Mouse (Mus musculus): ENCODE results near the gene P2rx1.

P2rx1 gene

DNA sequence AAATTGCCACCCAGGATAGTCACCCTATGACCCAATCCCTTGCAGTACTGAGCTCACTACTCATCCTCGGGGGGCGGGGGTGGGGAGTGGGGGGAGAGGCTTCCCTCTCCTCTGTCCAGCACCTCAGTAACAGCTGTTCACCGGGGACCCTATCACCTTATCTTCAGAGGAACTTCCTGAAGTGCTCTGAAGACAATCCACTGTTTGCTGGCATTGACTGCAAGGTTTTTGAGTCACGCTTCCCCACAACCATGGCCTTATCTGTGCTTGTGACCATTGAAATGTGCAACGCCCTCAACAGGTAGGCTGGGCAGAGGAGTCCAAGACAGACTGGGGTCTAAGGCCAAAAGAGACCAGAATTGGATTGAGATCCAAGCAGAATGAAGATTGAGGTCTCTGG, 11.1 kb upstream of the P2rx1 start:
- DNase-seq (ENCODE audit: low read depth, low spot score) = no peak

- no peak for DNase-seq (ENCODE audit: low read depth, low spot score)
These were observed 9.9 kb upstream of the P2rx1 start for GRCm38 (mm10) chr11:72989044-72989443.

DNA sequence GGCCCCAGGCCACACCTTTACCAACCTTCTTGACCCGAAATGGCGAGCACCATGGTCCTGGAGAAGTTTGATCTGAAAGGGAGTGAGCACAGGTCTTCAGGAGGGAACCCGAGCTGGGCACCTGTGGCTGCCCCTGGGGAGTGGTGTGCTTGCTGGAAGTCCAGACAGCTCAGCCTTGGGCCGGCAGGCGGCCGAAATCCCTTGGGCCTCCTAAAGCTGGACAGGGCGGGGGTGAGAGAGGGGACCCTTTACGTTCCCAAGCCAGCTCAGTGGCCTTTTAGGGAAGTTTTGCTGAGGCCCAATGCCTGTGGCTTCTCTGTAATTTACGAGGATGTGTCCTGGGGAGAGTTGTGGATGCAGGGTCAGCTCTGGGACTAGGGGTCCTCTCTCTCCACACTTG, 8.2 kb upstream of the P2rx1 start:
- no peak for DNase-seq (ENCODE audit: low read depth, low spot score)

- no peak for DNase-seq (ENCODE audit: low read depth, low spot score)
These were observed 6.9 kb upstream of the P2rx1 start for GRCm38 (mm10) chr11:72991961-72992360.

GRCm38 (mm10) chr11:72996346-72996745, 2.6 kb upstream of the P2rx1 start:
- DNase-seq (ENCODE audit: low read depth, low spot score) = no peak

DNA sequence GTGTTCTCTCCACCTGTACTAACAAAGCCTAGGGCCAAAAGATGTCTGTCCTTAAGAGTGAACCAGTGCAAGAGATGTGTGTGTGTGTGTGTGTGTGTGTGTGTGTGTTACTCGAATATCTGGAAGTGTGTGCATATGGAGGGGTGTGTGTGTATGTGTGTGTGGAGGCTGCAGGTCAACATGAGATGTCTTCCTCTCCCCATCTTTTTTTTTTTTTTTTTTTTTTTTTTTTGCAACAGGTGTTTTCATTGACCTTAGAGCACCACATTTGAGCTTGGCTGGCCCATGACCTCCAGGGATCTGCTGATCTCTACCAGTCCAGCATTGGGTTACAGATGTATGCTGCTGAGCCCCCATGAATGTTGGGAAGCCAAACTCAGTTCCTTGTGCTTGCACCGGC, 2.1 kb upstream of the P2rx1 start:
- DNase-seq (ENCODE audit: low read depth, low spot score) = no peak

DNA sequence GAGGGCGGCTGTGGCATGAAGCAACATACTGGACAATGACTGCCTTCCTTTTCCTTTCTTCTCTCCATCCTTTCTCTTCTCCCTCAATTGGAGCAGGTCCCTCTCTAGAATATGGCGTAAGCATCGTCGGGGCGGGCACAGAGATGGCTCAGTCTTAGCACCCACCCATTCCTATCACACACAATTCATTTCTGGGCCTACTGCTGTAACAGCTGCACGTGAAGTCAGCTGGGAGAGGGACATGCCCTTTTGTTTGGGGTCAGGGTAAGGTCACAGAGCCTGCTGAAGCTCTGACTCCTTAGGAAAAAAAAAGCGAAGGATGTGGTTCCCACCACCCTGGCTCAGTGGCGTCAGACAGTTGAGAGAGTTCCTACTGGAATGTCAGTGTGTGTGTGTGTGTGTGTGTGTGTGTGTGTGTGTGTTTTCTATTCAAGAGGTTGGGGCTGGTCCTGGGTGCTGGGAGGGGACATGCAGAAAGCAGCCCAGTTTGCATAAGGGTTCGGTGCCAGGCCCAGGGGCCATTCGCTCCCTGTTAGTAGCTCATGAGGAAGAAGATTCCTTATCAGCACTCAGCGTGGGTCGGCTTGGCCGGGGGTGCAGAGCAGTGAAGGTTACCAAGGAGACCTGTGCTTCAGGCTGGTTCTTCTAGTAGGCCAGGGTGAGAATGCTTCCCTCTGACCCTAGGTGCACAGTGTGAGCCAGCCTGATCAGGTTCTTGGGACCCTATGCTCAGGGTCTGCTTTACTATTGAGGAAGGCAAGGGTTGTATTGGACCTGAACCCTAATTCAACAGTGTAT, 1.2 kb upstream of the P2rx1 start:
- no peak for DNase-seq (ENCODE audit: low read depth, low spot score)

GRCm38 (mm10) chr11:73001029-73001428, 2.1 kb downstream of the P2rx1 start:
- DNase-seq (ENCODE audit: low read depth, low spot score) = no peak

- DNase-seq (ENCODE audit: low read depth, low spot score) = peak; percentile 76
These were observed 7.5 kb downstream of the P2rx1 start for GRCm38 (mm10) chr11:73006377-73006776.

DNA sequence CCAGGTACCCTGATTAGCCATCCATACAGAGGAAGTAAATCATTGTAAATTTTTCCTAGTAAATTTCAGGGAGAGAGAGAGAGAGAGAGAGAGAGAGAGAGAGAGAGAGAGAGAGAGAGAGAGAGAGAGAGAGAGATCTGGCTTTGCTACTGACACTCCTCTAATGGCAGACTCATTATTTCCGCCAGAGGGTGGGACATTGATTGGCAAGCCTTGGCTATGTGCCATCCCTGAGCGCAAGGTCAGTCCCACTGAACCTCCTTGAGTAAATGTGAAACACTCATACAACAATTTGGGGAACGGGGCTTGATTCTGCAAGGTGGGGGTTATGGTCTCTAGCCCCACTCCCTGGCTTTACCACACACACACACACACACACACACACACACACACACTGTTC, 8.2 kb downstream of the P2rx1 start:
- DNase-seq (ENCODE audit: low read depth, low spot score) = no peak

DNA sequence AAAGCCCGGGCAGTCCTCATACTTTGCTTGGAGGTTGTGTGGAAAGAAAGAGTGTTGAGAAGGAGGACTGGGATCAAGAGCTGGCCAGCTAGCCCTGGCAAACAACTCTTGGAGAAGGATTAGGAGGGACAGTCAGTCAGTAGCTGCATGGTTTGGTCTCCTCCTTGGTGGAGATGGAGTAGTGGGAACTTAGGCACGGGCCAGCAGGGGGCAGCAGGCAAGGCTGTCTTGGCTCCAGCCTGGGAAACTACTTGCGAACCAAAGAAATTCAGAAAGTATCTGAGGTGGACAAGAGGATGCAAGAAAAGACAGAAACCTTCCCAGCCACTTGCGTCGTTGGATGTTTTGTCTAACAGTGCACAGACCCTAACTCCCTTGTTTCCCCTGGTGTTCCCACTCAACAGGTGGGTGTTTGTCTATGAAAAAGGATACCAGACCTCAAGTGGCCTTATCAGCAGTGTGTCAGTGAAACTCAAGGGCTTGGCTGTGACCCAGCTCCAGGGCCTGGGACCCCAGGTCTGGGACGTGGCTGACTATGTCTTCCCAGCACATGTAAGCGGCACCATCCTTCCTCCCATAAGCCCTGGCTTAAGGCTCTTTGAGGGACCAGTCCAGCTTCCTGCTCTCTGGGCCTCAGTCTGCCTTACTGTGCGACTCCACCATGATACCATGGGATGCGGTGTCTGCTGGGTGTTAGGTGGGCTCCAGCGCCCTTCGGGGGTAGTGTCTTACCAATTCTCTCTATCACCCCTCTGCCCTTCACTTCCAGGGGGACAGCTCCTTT, 9.0 kb downstream of the P2rx1 start:
- no peak for DNase-seq (ENCODE audit: low read depth, low spot score)

DNA sequence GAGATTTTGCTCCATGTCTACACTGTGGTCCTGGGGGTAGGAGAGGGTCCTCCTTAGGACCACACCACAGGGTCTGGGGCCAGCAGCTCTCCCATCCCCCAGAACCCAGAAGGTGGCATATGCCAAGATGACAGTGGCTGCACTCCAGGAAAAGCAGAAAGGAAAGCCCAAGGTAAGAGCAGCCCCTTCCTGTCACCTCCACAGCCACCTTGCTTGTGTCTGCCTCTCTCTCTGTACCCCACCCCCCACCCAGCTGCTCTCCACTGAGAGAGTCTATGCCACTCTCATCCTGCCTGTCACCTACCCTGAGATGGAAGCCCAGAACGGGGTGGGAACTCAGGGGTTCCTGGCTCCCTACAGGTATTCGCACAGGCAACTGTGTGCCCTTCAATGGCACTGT, 9.9 kb downstream of the P2rx1 start:
- DNase-seq (ENCODE audit: low read depth, low spot score) = no peak

GRCm38 (mm10) chr11:73009531-73010274, 10.8 kb downstream of the P2rx1 start:
- DNase-seq (ENCODE audit: low read depth, low spot score) = no peak

DNA sequence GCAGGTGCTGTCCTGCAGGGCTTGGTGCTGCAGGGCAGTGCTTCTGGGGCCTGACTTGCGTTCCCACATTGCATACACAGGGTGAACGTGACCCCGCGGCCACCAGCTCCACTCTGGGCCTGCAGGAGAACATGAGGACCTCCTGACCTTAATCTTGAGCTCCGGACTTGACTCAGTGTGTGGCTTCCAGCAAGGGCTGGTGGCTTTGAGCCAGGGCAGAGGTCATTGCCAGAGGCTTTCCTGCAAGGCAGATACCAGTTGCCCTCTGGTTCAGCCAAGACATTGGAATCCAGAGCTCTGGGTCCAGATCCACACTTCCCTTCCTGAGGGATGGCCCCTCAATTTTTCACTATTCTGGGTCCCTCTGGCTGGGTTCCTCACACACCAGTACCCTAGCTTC, 15.1 kb downstream of the P2rx1 start:
- DNase-seq (ENCODE audit: low read depth, low spot score) = no peak

- DNase-seq (ENCODE audit: low read depth, low spot score) = no peak
These were observed 16.0 kb downstream of the P2rx1 start for GRCm38 (mm10) chr11:73014831-73015344.

DNA sequence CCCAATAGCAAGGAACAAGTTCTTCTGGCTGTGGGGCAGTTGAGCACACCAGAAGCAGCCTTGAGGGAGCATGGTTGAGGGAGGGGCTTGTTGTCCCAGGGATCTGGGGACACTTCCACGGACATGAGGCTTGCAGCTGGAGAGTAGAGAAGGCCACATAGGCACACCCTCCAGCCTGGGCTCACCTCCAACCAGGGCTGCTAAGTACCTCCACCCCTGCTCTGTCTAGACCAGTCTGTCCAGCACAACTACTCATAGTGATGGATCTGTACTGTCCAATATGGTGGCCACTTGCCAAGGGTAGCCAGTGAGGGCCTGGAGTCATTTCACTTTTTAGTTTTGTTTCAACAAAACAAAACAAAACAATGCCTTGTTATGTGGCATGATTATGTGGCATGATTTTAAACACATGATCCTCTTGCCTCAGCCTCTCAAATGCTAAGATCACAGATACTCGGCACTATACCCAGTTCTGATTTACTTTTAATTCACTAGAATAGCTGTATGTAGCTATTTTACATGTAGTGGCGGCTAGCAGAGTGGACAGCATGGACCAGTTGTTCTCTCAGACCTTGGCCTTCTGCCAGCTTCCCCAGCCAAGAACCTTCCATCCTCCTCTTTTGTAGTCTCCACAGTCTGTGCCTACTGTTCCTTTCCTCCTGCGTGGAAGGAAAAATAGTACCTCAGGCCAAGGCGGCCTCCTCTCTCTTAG, 16.6 kb downstream of the P2rx1 start:
- no peak for DNase-seq (ENCODE audit: low read depth, low spot score)

DNA sequence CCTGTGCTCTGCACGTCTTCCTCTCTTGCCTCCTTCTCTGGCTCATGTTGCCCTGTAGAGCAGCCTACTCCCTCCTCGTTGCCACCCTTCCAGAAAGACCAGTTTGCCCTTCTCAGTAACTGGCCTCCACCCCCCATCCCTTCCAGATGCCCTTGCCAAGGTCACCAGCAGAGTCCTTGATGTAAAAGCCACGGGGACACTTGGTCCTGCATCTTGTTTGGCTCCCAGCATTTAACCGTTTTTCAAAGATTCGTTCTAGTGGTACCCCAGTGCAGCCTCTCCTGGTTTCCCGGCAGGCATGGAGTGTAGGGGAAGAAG, 17.2 kb downstream of the P2rx1 start:
- DNase-seq (ENCODE audit: low read depth, low spot score) = no peak

- DNase-seq (ENCODE audit: low read depth, low spot score) = peak; percentile 90
These were observed 19.7 kb downstream of the P2rx1 start, which contains the start of gene Camkk1 for GRCm38 (mm10) chr11:73018471-73019146. Gene Camkk1 (plus strand): TSS chr11:73019008.

DNA sequence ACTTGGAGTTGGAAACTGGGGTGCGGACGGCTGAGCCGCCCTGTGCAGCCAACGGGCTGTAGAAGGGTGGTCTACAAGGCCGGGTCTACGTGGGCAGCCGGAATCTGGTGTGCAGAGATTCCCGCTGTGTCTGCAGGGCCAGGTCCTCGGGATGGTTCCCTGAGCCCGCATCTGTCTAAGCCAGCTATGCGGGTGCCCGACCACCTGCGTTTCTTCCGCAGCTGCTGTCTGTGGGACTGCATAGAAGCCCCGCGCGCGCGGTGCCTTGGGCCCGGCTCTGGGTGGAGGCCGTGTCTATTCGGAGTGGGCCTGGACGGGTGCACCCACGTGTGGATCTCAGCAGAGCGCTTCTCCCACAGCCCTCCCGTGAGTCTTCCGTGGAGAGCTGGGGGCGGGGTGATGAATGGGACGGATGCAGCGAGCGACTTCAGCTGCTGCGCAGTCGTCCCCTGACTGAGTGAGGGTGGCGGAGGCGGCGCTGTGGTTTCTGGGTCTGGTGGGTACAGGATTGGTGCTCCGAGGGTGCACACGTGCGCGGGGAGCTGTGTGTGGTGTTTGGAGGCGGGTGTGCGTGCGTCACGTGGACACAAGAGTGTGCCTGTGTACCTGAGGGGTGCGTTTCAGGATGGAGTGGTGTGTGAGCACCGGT, 20.4 kb downstream of the P2rx1 start:
- no peak for DNase-seq (ENCODE audit: low read depth, low spot score)
